13 mouse cellular contexts compared by ENCODE assay signal in genomic region chr6:28855442-28855841, GRCm38 (mm10). TPM values are rescaled to one million over a fixed set of nuclear protein-coding genes. Genes with fewer than 3 reads are reported as not detected.
DNase-seq lines count a peak whose midpoint lies in the region; ATAC-seq and TF ChIP-seq lines count a peak whose summit lies in the region.
"Had no signal": no experiment of that assay in that cellular context is flagged by ENCODE, and none has a peak within 500 bp of the region (broad histone marks: within the 10 kb centered on the region; RNA-seq: fewer than 3 reads in every experiment).

No protein-coding gene starts in this region.

- peaks cover 20% of the 10 kb centered on the region for H3K4me1 ChIP-seq in kidney, embryonic 16.5 days (ENCODE audit: insufficient read depth, low read length)
- H3K4me1 ChIP-seq in kidney, adult 2 months (ENCODE audit: control insufficient read depth, insufficient read depth, low read length): no peaks in the 10 kb centered on the region
- H3K4me1 ChIP-seq in limb, embryonic 12.5 days (replicated peaks): peaks cover 46% of the 10 kb centered on the region
- H3K4me1 ChIP-seq in heart, embryonic 12.5 days (replicated peaks): peaks cover 60% of the 10 kb centered on the region

- H3K27ac ChIP-seq in kidney, embryonic 16.5 days (ENCODE audit: low read length): 0 out of 2 replicates have a peak overlapping the region, but pooled peaks have one; percentile 15
- H3K27ac ChIP-seq in kidney, adult 2 months (ENCODE audit: insufficient read depth, low read depth, low read length): no peak overlapping the region
- H3K27ac ChIP-seq in limb, embryonic 12.5 days: peak overlapping the region; percentile 59; the same call in 1 of the 2 replicates
- H3K27ac ChIP-seq in heart, embryonic 12.5 days (ENCODE audit: poor library complexity, severe bottlenecking): no peak overlapping the region
- H3K27ac ChIP-seq: heart, embryonic 15.5 days had no signal

- no peak overlapping the region for H3K4me3 ChIP-seq in kidney, embryonic 16.5 days (ENCODE audit: low read length)
- no peak overlapping the region for H3K4me3 ChIP-seq in kidney, adult 2 months (ENCODE audit: insufficient read depth, low read depth, low read length)
- H3K4me3 ChIP-seq in limb, embryonic 12.5 days (replicated peaks): no peak overlapping the region
- no peak overlapping the region for H3K4me3 ChIP-seq in heart, embryonic 12.5 days
- H3K4me3 ChIP-seq: heart, embryonic 15.5 days had no signal

- H3K9ac ChIP-seq in kidney, embryonic 16.5 days (replicated peaks; ENCODE audit: low read length): no peak overlapping the region
- H3K9ac ChIP-seq in limb, embryonic 12.5 days (replicated peaks): no peak overlapping the region
- no peak overlapping the region for H3K9ac ChIP-seq in heart, embryonic 12.5 days
- H3K9ac ChIP-seq: heart, embryonic 15.5 days had no signal

- no peaks in the 10 kb centered on the region for H3K9me3 ChIP-seq in kidney, embryonic 16.5 days (ENCODE audit: low read length)
- no peaks in the 10 kb centered on the region for H3K9me3 ChIP-seq in limb, embryonic 12.5 days
- H3K9me3 ChIP-seq in heart, embryonic 12.5 days (replicated peaks): no peaks in the 10 kb centered on the region
- H3K9me3 ChIP-seq: heart, embryonic 15.5 days had no signal

- 16% methylated on average over 3 of the region's 3 CpGs for WGBS in kidney, embryonic 16.5 days
- 55% methylated on average over 3 of the region's 3 CpGs for WGBS in kidney, adult 2 months
- WGBS in limb, embryonic 12.5 days: 10% methylated on average over 3 of the region's 3 CpGs
- 19% methylated on average over 3 of the region's 3 CpGs for WGBS in heart, embryonic 12.5 days

- ATAC-seq in cerebellum, adult (ENCODE audit: insufficient number of reproducible peaks, low FRiP score, low TSS enrichment): 0 out of 2 replicates have a peak, but pooled peaks have one; percentile 41
- peak; percentile 27; the same call in 1 of the 2 replicates for ATAC-seq in kidney, embryonic 16.5 days (ENCODE audit: low FRiP score, low TSS enrichment)
- no peak for ATAC-seq in limb, embryonic 12.5 days (ENCODE audit: insufficient number of reproducible peaks, insufficient read depth, low FRiP score, low TSS enrichment, low read depth)
- ATAC-seq in heart, embryonic 12.5 days (ENCODE audit: insufficient number of reproducible peaks, low FRiP score): no peak
- ATAC-seq: inflammation-experienced regulatory T-cells, adult 6 months had no signal

- DNase-seq in cerebellum, postnatal 4 days (ENCODE audit: low spot score in 2 of 2): no peak
- DNase-seq in kidney, adult 2 months: no peak
- peak; percentile 35 for DNase-seq in cerebellum, adult 8-10 months
- DNase-seq in urinary bladder, adult 2 months (ENCODE audit: low spot score): no peak
- DNase-seq: gastrocnemius, postnatal 10 days; lung, adult 2 months; thymus, adult 2 months had no signal

- H3K27me3 ChIP-seq in kidney, embryonic 16.5 days (ENCODE audit: insufficient read depth, low read length): no peaks in the 10 kb centered on the region
- no peaks in the 10 kb centered on the region for H3K27me3 ChIP-seq in kidney, adult 2 months (replicated peaks; ENCODE audit: control insufficient read depth, insufficient read depth, low read length)
- H3K27me3 ChIP-seq in limb, embryonic 12.5 days: no peaks in the 10 kb centered on the region
- H3K27me3 ChIP-seq in heart, embryonic 12.5 days (replicated peaks): no peaks in the 10 kb centered on the region
- H3K27me3 ChIP-seq: heart, embryonic 15.5 days had no signal

- TF ChIP-seq CTCF in kidney, adult 2 months (conservative IDR thresholded peaks at IDR 0.05; ENCODE audit: insufficient read depth, insufficient read length, low read depth, low read length): no peak

- no peaks in the 10 kb centered on the region for H3K36me3 ChIP-seq in kidney, embryonic 16.5 days (ENCODE audit: insufficient read depth, low read length)
- H3K36me3 ChIP-seq in kidney, adult 2 months (ENCODE audit: control insufficient read depth, insufficient read depth, low read length): no peaks in the 10 kb centered on the region
- no peaks in the 10 kb centered on the region for H3K36me3 ChIP-seq in limb, embryonic 12.5 days
- H3K36me3 ChIP-seq in heart, embryonic 12.5 days: no peaks in the 10 kb centered on the region
- H3K36me3 ChIP-seq: heart, embryonic 15.5 days had no signal

- H3K4me2 ChIP-seq in kidney, embryonic 16.5 days (replicated peaks; ENCODE audit: low read depth, low read length): no peak overlapping the region
- peak overlapping the region; percentile 24; the same call in 1 of the 2 replicates for H3K4me2 ChIP-seq in limb, embryonic 12.5 days
- no peak overlapping the region for H3K4me2 ChIP-seq in heart, embryonic 12.5 days
- H3K4me2 ChIP-seq: heart, embryonic 15.5 days had no signal

- no peak for TF ChIP-seq POLR2A in kidney, adult 2 months (IDR thresholded peaks at IDR 0.05; ENCODE audit: low read depth, low read length)

RNA-seq across cellular contexts. Expression of gene Lrrc4, which starts 23.9 kb away (rescaled TPM):
- polyA plus RNA-seq in kidney, embryonic 16.5 days (2015; fragmentation: Nextera tagmentation; extraction: Ambion mirVana): 1.6 TPM in 2 replicates
- 0.54 and 0.56 TPM in 2 replicates for polyA plus RNA-seq in kidney, adult 2 months (2012; rRNA removed)
- polyA plus RNA-seq in limb, embryonic 12.5 days (2016; fragmentation: Nextera tagmentation; extraction: Ambion mirVana): 0.41 and 0.50 TPM in 2 replicates
- polyA plus RNA-seq in heart, embryonic 12.5 days (2016; fragmentation: Nextera tagmentation; extraction: Ambion mirVana): 0.51 and 0.58 TPM in 2 replicates
- 1.8 and 2.6 TPM in 2 replicates for polyA plus RNA-seq in urinary bladder, adult 2 months (2012; rRNA removed)

Comparison
In these comparisons a context has a peak if more than half of its experiments do, and no peak if none do; other contexts are left out.
1. H3K27ac ChIP-seq: peak in kidney, embryonic 16.5 days (single experiment) and limb, embryonic 12.5 days (single experiment); none in kidney, adult 2 months (single experiment) and heart, embryonic 12.5 days (single experiment).
2. ATAC-seq: peak in cerebellum, adult (single experiment) and kidney, embryonic 16.5 days (single experiment); none in limb, embryonic 12.5 days (single experiment) and heart, embryonic 12.5 days (single experiment).